Mouse (Mus musculus) frontal cortex, postnatal 25 days (tissue): ENCODE measurements around the gene Kctd10.

Experiments
- DNase-seq, 2 experiments: peaks; one replicate each; pipeline ENCODE4 v3.0.0; 2022; ENCODE audit warnings: low spot score in 2 of 2

Kctd10 gene

GRCm38 (mm10) chr5:114378936-114379335 lies 1.4 kb downstream of the Kctd10 start:
- DNase-seq = no peak

- no peak for DNase-seq
Observed at GRCm38 (mm10) chr5:114378177-114378920, 2.0 kb downstream of the Kctd10 start.

GRCm38 (mm10) chr5:114374409-114375213 lies 5.7 kb downstream of the Kctd10 start:
- no peak for DNase-seq

GRCm38 (mm10) chr5:114373581-114373980 lies 6.7 kb downstream of the Kctd10 start:
- DNase-seq = no peak

GRCm38 (mm10) chr5:114373174-114373573 lies 7.1 kb downstream of the Kctd10 start:
- DNase-seq = no peak

GRCm38 (mm10) chr5:114372565-114372964 lies 7.7 kb downstream of the Kctd10 start:
- no peak for DNase-seq

- no peak for DNase-seq
Observed at GRCm38 (mm10) chr5:114371731-114372473, 8.4 kb downstream of the Kctd10 start.

GRCm38 (mm10) chr5:114371331-114371730 lies 9.0 kb downstream of the Kctd10 start:
- no peak for DNase-seq

- DNase-seq = no peak
Observed at GRCm38 (mm10) chr5:114370371-114370776, 9.9 kb downstream of the Kctd10 start.

GRCm38 (mm10) chr5:114369921-114370320 lies 10.4 kb downstream of the Kctd10 start:
- DNase-seq = no peak

GRCm38 (mm10) chr5:114368803-114369496 lies 11.4 kb downstream of the Kctd10 start:
- no peak for DNase-seq

GRCm38 (mm10) chr5:114368121-114368520 lies 12.2 kb downstream of the Kctd10 start:
- DNase-seq = no peak

GRCm38 (mm10) chr5:114365043-114365752 lies 15.1 kb downstream of the Kctd10 start:
- no peak for DNase-seq

GRCm38 (mm10) chr5:114360968-114361367 lies 19.3 kb downstream of the Kctd10 start:
- DNase-seq = no peak

GRCm38 (mm10) chr5:114359586-114359985 lies 20.7 kb downstream of the Kctd10 start:
- no peak for DNase-seq

- DNase-seq = peak in 1 of 2 experiments; percentile 43
Observed at GRCm38 (mm10) chr5:114358833-114359232, 21.5 kb downstream of the Kctd10 start.

- DNase-seq = no peak
Observed at GRCm38 (mm10) chr5:114356936-114357751, 23.2 kb downstream of the Kctd10 start.

GRCm38 (mm10) chr5:114356250-114356935 lies 23.9 kb downstream of the Kctd10 start:
- DNase-seq = peak; percentile 46 to 57

- no peak for DNase-seq
Observed at GRCm38 (mm10) chr5:114351490-114351889, 28.8 kb downstream of the Kctd10 start.
